Mouse (Mus musculus) kidney, adult 2 months (tissue): ENCODE measurements around the gene Hsd17b7. TPM values are rescaled to one million over a fixed set of nuclear protein-coding genes. Genes with fewer than 3 reads are reported as not detected.

Experiments used
- DNase-seq: peaks from one replicate; pipeline ENCODE4 v3.0.0; 2021
- H3K27ac ChIP-seq: fragments of 200-500 bp; 2 replicates; pipeline ENCODE4 v1.5.1; 2012; ENCODE audit warnings: low read depth, low read length, control low read depth, inconsistent platforms; ENCODE audit not compliant: insufficient read depth
- H3K27me3 ChIP-seq: fragments of 200-500 bp; replicated peaks from 2 replicates; pipeline ENCODE4 v1.6.1; 2012; ENCODE audit warnings: mild to moderate bottlenecking, moderate library complexity, low read length, inconsistent platforms; ENCODE audit not compliant: control insufficient read depth, insufficient read depth
- H3K36me3 ChIP-seq: fragments of 200-500 bp; 2 replicates; pipeline ENCODE4 v1.6.1; 2012; ENCODE audit warnings: mild to moderate bottlenecking, moderate library complexity, low read length, inconsistent platforms; ENCODE audit not compliant: control insufficient read depth, insufficient read depth
- H3K4me1 ChIP-seq: fragments of 200-500 bp; 2 replicates; pipeline ENCODE4 v1.6.1; 2011; ENCODE audit warnings: low read length; ENCODE audit not compliant: control insufficient read depth, insufficient read depth
- H3K4me3 ChIP-seq: fragments of 200-500 bp; 2 replicates; pipeline ENCODE4 v1.5.1; 2011; ENCODE audit warnings: mild to moderate bottlenecking, low read depth, low read length, control low read depth; ENCODE audit not compliant: insufficient read depth
- CTCF ChIP-seq: fragments of 200-500 bp; conservative IDR thresholded peaks from 2 replicates; pipeline ENCODE4 v1.5.1; 2011; ENCODE audit warnings: low read depth, mild to moderate bottlenecking, control low read depth, low read length, moderate library complexity, mixed read lengths; ENCODE audit not compliant: insufficient read depth, insufficient read length
- POLR2A ChIP-seq: fragments of 200-500 bp; IDR thresholded peaks from one replicate; pipeline ENCODE4 v1.6.1; 2011; ENCODE audit warnings: low read depth, low read length, control low read depth
- WGBS: fragments of 180-500 bp; shearing (Covaris S2); methylation state at CpG from one replicate; pipeline ENCODE4 v1.1.7; 2018; 5-methylcytosine and 5-hydroxymethylcytosine counted together
- polyA plus RNA-seq: library from polyadenylated mRNA; depleted of rRNA; stranded (reverse); fragments of >200 nt; gene quantifications from 2 replicates; pipeline ENCODE4 v1.2.3, GENCODE M21; 2012

Hsd17b7 gene
- polyA plus RNA-seq, 1 experiment, result 12.2 TPM

GRCm38 (mm10) chr1:169939345-169939744, 29.7 kb downstream of the Hsd17b7 start:
- Histone ChIP-seq H3K27ac (no peak overlapping the region), H3K36me3 (no peaks in the 10 kb centered on the region), H3K4me3 (no peak overlapping the region), H3K27me3 (no peaks in the 10 kb centered on the region), H3K4me1 (no peaks in the 10 kb centered on the region)
- DNase-seq, result peak; percentile 56
- TF ChIP-seq POLR2A (no peak), CTCF (0 out of 2 replicates have a peak, but pooled peaks have one; percentile 25)
- 3% methylated on average over 2 of the region's 2 CpGs for WGBS

GRCm38 (mm10) chr1:169934005-169934725, 34.9 kb downstream of the Hsd17b7 start:
- H3K4me3 ChIP-seq, result no peak overlapping the region
- no peak overlapping the region for H3K27ac ChIP-seq
- H3K4me1 ChIP-seq, result no peaks in the 10 kb centered on the region
- no peaks in the 10 kb centered on the region for H3K36me3 ChIP-seq
- DNase-seq, result peak; percentile 45
- WGBS, result 39% methylated on average over 16 of the region's 16 CpGs
- TF ChIP-seq POLR2A, result no peak
- peak; percentile 39 for TF ChIP-seq CTCF
- H3K27me3 ChIP-seq, result no peaks in the 10 kb centered on the region

- WGBS, result 75% methylated on average over 7 of the region's 7 CpGs
- no peaks in the 10 kb centered on the region for H3K36me3 ChIP-seq
- H3K27ac ChIP-seq, result no peak overlapping the region
- no peak for DNase-seq
- H3K4me3 ChIP-seq, result no peak overlapping the region
- H3K27me3 ChIP-seq, result no peaks in the 10 kb centered on the region
- TF ChIP-seq CTCF (no peak), POLR2A (no peak)
- H3K4me1 ChIP-seq, result no peaks in the 10 kb centered on the region
Measured at GRCm38 (mm10) chr1:169932122-169932746, 36.8 kb downstream of the Hsd17b7 start.

- no peak overlapping the region for H3K27ac ChIP-seq
- no peak for TF ChIP-seq CTCF
- TF ChIP-seq POLR2A, result no peak
- 67% methylated on average over 7 of the region's 7 CpGs for WGBS
- no peak for DNase-seq
- H3K36me3 ChIP-seq, result no peaks in the 10 kb centered on the region
- H3K4me3 ChIP-seq, result no peak overlapping the region
- no peaks in the 10 kb centered on the region for H3K27me3 ChIP-seq
- H3K4me1 ChIP-seq, result no peaks in the 10 kb centered on the region
Measured at GRCm38 (mm10) chr1:169931698-169932097, 37.3 kb downstream of the Hsd17b7 start.

- 21% methylated on average over 12 of the region's 12 CpGs for WGBS
- TF ChIP-seq CTCF, result no peak
- no peak for TF ChIP-seq POLR2A
- H3K36me3 ChIP-seq, result no peaks in the 10 kb centered on the region
- H3K4me3 ChIP-seq, result no peak within 1 kb of the TSS
- no peak within 1 kb of the TSS for H3K27ac ChIP-seq
- no peaks in the 10 kb centered on the region for H3K4me1 ChIP-seq
- DNase-seq, result peak; percentile 46
- H3K27me3 ChIP-seq, result no peaks in the 10 kb centered on the region
Measured at GRCm38 (mm10) chr1:169928454-169928971, 40.5 kb downstream of the Hsd17b7 start, which contains the start of gene Ccdc190. Gene Ccdc190, plus strand, starts transcription at chr1:169928648.

GRCm38 (mm10) chr1:169927753-169928369, 41.2 kb downstream of the Hsd17b7 start:
- TF ChIP-seq CTCF (no peak), POLR2A (no peak)
- no peaks in the 10 kb centered on the region for H3K27me3 ChIP-seq
- no peaks in the 10 kb centered on the region for H3K4me1 ChIP-seq
- no peak overlapping the region for H3K4me3 ChIP-seq
- H3K36me3 ChIP-seq, result no peaks in the 10 kb centered on the region
- DNase-seq, result no peak
- no peak overlapping the region for H3K27ac ChIP-seq
- WGBS, result 75% methylated on average over 8 of the region's 8 CpGs

GRCm38 (mm10) chr1:169924567-169924966, 44.5 kb downstream of the Hsd17b7 start:
- Histone ChIP-seq H3K27me3 (no peaks in the 10 kb centered on the region), H3K27ac (no peak overlapping the region), H3K4me3 (no peak overlapping the region), H3K4me1 (peaks cover 4% of the 10 kb centered on the region; the same call in 1 of the 2 replicates), H3K36me3 (no peaks in the 10 kb centered on the region)
- DNase-seq, result no peak
- 55% methylated on average over 2 of the region's 2 CpGs for WGBS
- TF ChIP-seq POLR2A (no peak), CTCF (no peak)
